Mouse (Mus musculus) heart, embryonic 11.5 days (tissue): ENCODE results near the gene Kcnk1. TPM values are rescaled to one million over a fixed set of nuclear protein-coding genes. Genes with fewer than 3 reads are reported as not detected.

Experiments
- ATAC-seq: fragments of 200-750 bp; cut with Nextera tagmentation; replicated peaks from 2 replicates; pipeline ENCODE4 v1.8.0; 2017; ENCODE audit warnings: moderate library complexity; ENCODE audit not compliant: insufficient number of reproducible peaks, low FRiP score, low TSS enrichment
- H3K27ac ChIP-seq: fragments of 300-500 bp; sonication (generic); 2 replicates; pipeline ENCODE4 v1.5.1; 2014; ENCODE audit warnings: mild to moderate bottlenecking, low read depth, low read length
- H3K27me3 ChIP-seq: fragments of 300-500 bp; sonication (generic); 2 replicates; pipeline ENCODE4 v1.6.1; 2014; ENCODE audit warnings: mild to moderate bottlenecking, low read length, mixed read lengths; ENCODE audit not compliant: control insufficient read depth, insufficient read depth
- H3K36me3 ChIP-seq: fragments of 300-500 bp; sonication (generic); 2 replicates; pipeline ENCODE4 v1.6.1; 2014; ENCODE audit warnings: mild to moderate bottlenecking, low read length, moderate library complexity, mixed read lengths; ENCODE audit not compliant: control insufficient read depth, insufficient read depth
- H3K4me1 ChIP-seq: fragments of 300-500 bp; sonication (generic); 2 replicates; pipeline ENCODE4 v1.6.1; 2014; ENCODE audit warnings: low read length; ENCODE audit not compliant: control insufficient read depth, insufficient read depth
- H3K4me2 ChIP-seq: fragments of 300-500 bp; sonication (generic); 2 replicates; pipeline ENCODE4 v1.6.1; 2014; ENCODE audit warnings: mild to moderate bottlenecking, moderate library complexity
- H3K4me3 ChIP-seq: fragments of 300-500 bp; sonication (generic); 2 replicates; pipeline ENCODE4 v1.5.1; 2014; ENCODE audit warnings: low read depth, low read length
- H3K9ac ChIP-seq: fragments of 300-500 bp; sonication (generic); 2 replicates; pipeline ENCODE4 v1.6.1; 2014; ENCODE audit warnings: mild to moderate bottlenecking, low read depth, low read length, moderate library complexity
- H3K9me3 ChIP-seq: fragments of 300-500 bp; sonication (generic); replicated peaks from 2 replicates; pipeline ENCODE4 v1.6.1; 2016; ENCODE audit warnings: low read length; ENCODE audit not compliant: control insufficient read depth
- WGBS: fragments of 180-500 bp; shearing (Covaris S2); extraction: QIAGEN DNeasy Blood & Tissue Kit; methylation state at CpG from one replicate; pipeline ENCODE4 v1.1.7; 2014; ENCODE audit not compliant: insufficient replicate concordance; 5-methylcytosine and 5-hydroxymethylcytosine counted together
- polyA plus RNA-seq: library from polyadenylated mRNA; unstranded; fragments of >200 nt; fragmentation: Nextera tagmentation; extraction: Ambion mirVana; gene quantifications from 2 replicates; pipeline ENCODE4 v1.2.1, GENCODE M21; 2014

Gene Kcnk1
- polyA plus RNA-seq, 1 experiment from 2014 or later = 4.0 TPM

GRCm38 (mm10) chr8:126045751-126046150, 50.8 kb downstream of the Kcnk1 start:
- H3K4me3 ChIP-seq = no peak overlapping the region
- 0 out of 2 replicates have a peak, but pooled peaks cover 2% of the 10 kb centered on the region for H3K27me3 ChIP-seq
- 91% methylated on average over 4 of the region's 4 CpGs for WGBS
- H3K27ac ChIP-seq = no peak overlapping the region
- no peaks in the 10 kb centered on the region for H3K36me3 ChIP-seq
- ATAC-seq = no peak
- H3K9me3 ChIP-seq = no peaks in the 10 kb centered on the region
- no peak overlapping the region for H3K9ac ChIP-seq
- H3K4me1 ChIP-seq = no peaks in the 10 kb centered on the region
- H3K4me2 ChIP-seq = no peak overlapping the region

- no peak overlapping the region for H3K9ac ChIP-seq
- no peak for ATAC-seq
- H3K36me3 ChIP-seq = no peaks in the 10 kb centered on the region
- no peaks in the 10 kb centered on the region for H3K27me3 ChIP-seq
- 78% methylated on average over 4 of the region's 4 CpGs for WGBS
- H3K4me3 ChIP-seq = no peak overlapping the region
- H3K4me1 ChIP-seq = no peaks in the 10 kb centered on the region
- H3K27ac ChIP-seq = no peak overlapping the region
- H3K9me3 ChIP-seq = no peaks in the 10 kb centered on the region
- H3K4me2 ChIP-seq = no peak overlapping the region
These were observed 58.9 kb downstream of the Kcnk1 start for GRCm38 (mm10) chr8:126053911-126054310.

- Histone ChIP-seq H3K9ac (no peak overlapping the region), H3K27ac (no peak overlapping the region), H3K27me3 (0 out of 2 replicates have a peak, but pooled peaks cover 3% of the 10 kb centered on the region), H3K4me3 (no peak overlapping the region), H3K4me2 (no peak overlapping the region), H3K9me3 (no peaks in the 10 kb centered on the region), H3K4me1 (no peaks in the 10 kb centered on the region), H3K36me3 (no peaks in the 10 kb centered on the region)
- 80% methylated on average over 4 of the region's 4 CpGs for WGBS
- no peak for ATAC-seq
These were observed 63.9 kb downstream of the Kcnk1 start for GRCm38 (mm10) chr8:126058876-126059275.

- 66% methylated on average over 10 of the region's 10 CpGs for WGBS
- Histone ChIP-seq H3K9ac (no peak overlapping the region), H3K4me3 (no peak overlapping the region), H3K4me1 (no peaks in the 10 kb centered on the region), H3K27me3 (0 out of 2 replicates have a peak, but pooled peaks cover 3% of the 10 kb centered on the region), H3K27ac (no peak overlapping the region), H3K4me2 (no peak overlapping the region), H3K9me3 (no peaks in the 10 kb centered on the region), H3K36me3 (no peaks in the 10 kb centered on the region)
- no peak for ATAC-seq
These were observed 67.9 kb downstream of the Kcnk1 start for GRCm38 (mm10) chr8:126062844-126063243.

- Histone ChIP-seq H3K36me3 (no peaks in the 10 kb centered on the region), H3K4me2 (no peak overlapping the region), H3K9ac (no peak overlapping the region), H3K27ac (no peak overlapping the region), H3K27me3 (0 out of 2 replicates have a peak, but pooled peaks cover 3% of the 10 kb centered on the region), H3K4me1 (no peaks in the 10 kb centered on the region), H3K9me3 (no peaks in the 10 kb centered on the region), H3K4me3 (no peak overlapping the region)
- ATAC-seq = no peak
- WGBS = 81% methylated on average over 9 of the region's 9 CpGs
These were observed 69.0 kb downstream of the Kcnk1 start for GRCm38 (mm10) chr8:126063832-126064409.

GRCm38 (mm10) chr8:126064587-126065145, 69.7 kb downstream of the Kcnk1 start:
- Histone ChIP-seq H3K27me3 (0 out of 2 replicates have a peak, but pooled peaks cover 3% of the 10 kb centered on the region), H3K4me2 (no peak overlapping the region), H3K9me3 (no peaks in the 10 kb centered on the region), H3K4me1 (no peaks in the 10 kb centered on the region), H3K36me3 (no peaks in the 10 kb centered on the region), H3K9ac (no peak overlapping the region), H3K4me3 (no peak overlapping the region), H3K27ac (no peak overlapping the region)
- no peak for ATAC-seq
- WGBS = 64% methylated on average over 8 of the region's 8 CpGs

GRCm38 (mm10) chr8:126067306-126067705, 72.3 kb downstream of the Kcnk1 start:
- no peak for ATAC-seq
- H3K27ac ChIP-seq = no peak overlapping the region
- H3K4me1 ChIP-seq = no peaks in the 10 kb centered on the region
- H3K4me2 ChIP-seq = no peak overlapping the region
- H3K4me3 ChIP-seq = no peak overlapping the region
- H3K9ac ChIP-seq = no peak overlapping the region
- no peaks in the 10 kb centered on the region for H3K9me3 ChIP-seq
- 65% methylated on average over 6 of the region's 6 CpGs for WGBS
- H3K36me3 ChIP-seq = no peaks in the 10 kb centered on the region
- H3K27me3 ChIP-seq = 0 out of 2 replicates have a peak, but pooled peaks cover under 1% of the 10 kb centered on the region

- no peak overlapping the region for H3K9ac ChIP-seq
- WGBS = 77% methylated on average over 6 of the region's 6 CpGs
- no peak overlapping the region for H3K4me2 ChIP-seq
- H3K36me3 ChIP-seq = no peaks in the 10 kb centered on the region
- no peaks in the 10 kb centered on the region for H3K27me3 ChIP-seq
- H3K27ac ChIP-seq = no peak overlapping the region
- H3K4me1 ChIP-seq = no peaks in the 10 kb centered on the region
- no peaks in the 10 kb centered on the region for H3K9me3 ChIP-seq
- H3K4me3 ChIP-seq = no peak overlapping the region
- ATAC-seq = no peak
These were observed 73.2 kb downstream of the Kcnk1 start for GRCm38 (mm10) chr8:126068136-126068535.

- no peak overlapping the region for H3K4me2 ChIP-seq
- H3K27me3 ChIP-seq = 0 out of 2 replicates have a peak, but pooled peaks cover 3% of the 10 kb centered on the region
- no peaks in the 10 kb centered on the region for H3K36me3 ChIP-seq
- 76% methylated on average over 5 of the region's 5 CpGs for WGBS
- H3K9ac ChIP-seq = no peak overlapping the region
- no peak overlapping the region for H3K27ac ChIP-seq
- H3K4me1 ChIP-seq = no peaks in the 10 kb centered on the region
- no peak overlapping the region for H3K4me3 ChIP-seq
- no peaks in the 10 kb centered on the region for H3K9me3 ChIP-seq
- no peak for ATAC-seq
These were observed 77.7 kb downstream of the Kcnk1 start for GRCm38 (mm10) chr8:126072678-126073077.
